Mouse (Mus musculus) embryonic fibroblast, embryonic 13.5 days (primary cell): ENCODE data around the gene Sik2.

ENCODE experiments used
- CTCF ChIP-seq: IDR thresholded peaks from 2 replicates; pipeline ENCODE4 v1.5.1; 2011; ENCODE audit warnings: mild to moderate bottlenecking, control low read depth, low read length, moderate library complexity, borderline replicate concordance; ENCODE audit not compliant: insufficient read depth
- POLR2A ChIP-seq: IDR thresholded peaks from 2 replicates; pipeline ENCODE4 v1.6.1; 2011; ENCODE audit warnings: low read depth, mild to moderate bottlenecking, control low read depth, low read length, moderate library complexity

GRCm38 (mm10) chr9:50847133-50847532 lies 161.7 kb downstream of the Sik2 start:
- TF ChIP-seq CTCF (no peak), POLR2A (no peak)
